Mouse (Mus musculus): ENCODE data around the gene Chn1. TPM values are rescaled to one million over a fixed set of nuclear protein-coding genes. Genes with fewer than 3 reads are reported as not detected.

The Chn1 gene
- polyA plus RNA-seq (2017; shearing (Covaris generic)), result 1.2 TPM

GRCm38 (mm10) chr2:73774786-73775682 is at the start of gene Chn1:
Chn1 (minus strand) TSS chr2:73775346.

GRCm38 (mm10) chr2:73580166-73580565 is 195.0 kb downstream of the Chn1 start, which contains the start of gene Chrna1:
Chrna1 (minus strand) TSS chr2:73580338.

Other genes starting within 250 kb of the Chn1 start
- gene Wipf1, start 245.6 kb downstream of the Chn1 start, polyA plus RNA-seq (2017; shearing (Covaris generic)), result 130 TPM
- gene Chrna1, start 195.0 kb downstream of the Chn1 start, polyA plus RNA-seq (2017; shearing (Covaris generic)), result not detected
- gene Atf2, start 117.3 kb upstream of the Chn1 start, polyA plus RNA-seq (2017; shearing (Covaris generic)), result 104 TPM
- 662 TPM for gene Atp5g3, start 136.0 kb upstream of the Chn1 start, polyA plus RNA-seq (2017; shearing (Covaris generic))